Mouse (Mus musculus) liver, embryonic 11.5 days (tissue): ENCODE results near the gene Chrna9. TPM values are rescaled to one million over a fixed set of nuclear protein-coding genes. Genes with fewer than 3 reads are reported as not detected.
"Not testable (repeated sequence)": the region's sequence is repeated elsewhere in the genome, so short reads cannot be mapped to it uniquely, and the experiment has no call there.

Experiments
- ATAC-seq: fragments of 200-750 bp; cut with Nextera tagmentation; replicated peaks from 2 replicates; pipeline ENCODE4 v1.8.0; 2017; ENCODE audit warnings: moderate number of reproducible peaks, mild to moderate bottlenecking, moderate TSS enrichment, moderate library complexity; ENCODE audit not compliant: low FRiP score
- DNase-seq: peaks from one replicate; pipeline ENCODE4 v3.0.0-alpha.2; 2017; ENCODE audit warnings: low spot score
- H3K27ac ChIP-seq: fragments of 300-500 bp; sonication (generic); 2 replicates; pipeline ENCODE4 v1.5.1; 2014; ENCODE audit warnings: mild to moderate bottlenecking, low read depth, low read length, control low read depth
- H3K27me3 ChIP-seq: fragments of 300-500 bp; sonication (generic); replicated peaks from 2 replicates; pipeline ENCODE4 v1.6.1; 2014; ENCODE audit warnings: low read length, mixed read lengths; ENCODE audit not compliant: control insufficient read depth, insufficient read depth
- H3K36me3 ChIP-seq: fragments of 300-500 bp; sonication (generic); 2 replicates; pipeline ENCODE4 v1.6.1; 2014; ENCODE audit warnings: mild to moderate bottlenecking, low read length, moderate library complexity, mixed read lengths; ENCODE audit not compliant: control insufficient read depth, insufficient read depth
- H3K4me1 ChIP-seq: fragments of 300-500 bp; sonication (generic); replicated peaks from 2 replicates; pipeline ENCODE4 v1.6.1; 2014; ENCODE audit warnings: low read length, mixed read lengths; ENCODE audit not compliant: control insufficient read depth, insufficient read depth
- H3K4me2 ChIP-seq: fragments of 300-500 bp; sonication (generic); 2 replicates; pipeline ENCODE4 v1.6.1; 2014; ENCODE audit warnings: mild to moderate bottlenecking, control low read depth, moderate library complexity
- H3K4me3 ChIP-seq: fragments of 300-500 bp; sonication (generic); 2 replicates; pipeline ENCODE4 v1.5.1; 2014; ENCODE audit warnings: low read depth, low read length, control low read depth
- H3K9ac ChIP-seq: fragments of 300-500 bp; sonication (generic); 2 replicates; pipeline ENCODE4 v1.6.1; 2014; ENCODE audit warnings: low read depth, low read length, control low read depth
- H3K9me3 ChIP-seq: fragments of 300-500 bp; sonication (generic); 2 replicates; pipeline ENCODE4 v1.6.1; 2016; ENCODE audit warnings: low read length, inconsistent platforms, mixed read lengths; ENCODE audit not compliant: control insufficient read depth
- WGBS: fragments of 180-500 bp; shearing (Covaris S2); extraction: QIAGEN DNeasy Blood & Tissue Kit; methylation state at CpG from one replicate; pipeline ENCODE4 v1.1.7; 2014; 5-methylcytosine and 5-hydroxymethylcytosine counted together
- polyA plus RNA-seq: library from polyadenylated mRNA; unstranded; fragments of >200 nt; fragmentation: Nextera tagmentation; extraction: Ambion mirVana; gene quantifications from 2 replicates; pipeline ENCODE4 v1.2.1, GENCODE M21; 2014

Gene Chrna9
- polyA plus RNA-seq, 1 experiment from 2014 or later: not detected

DNA sequence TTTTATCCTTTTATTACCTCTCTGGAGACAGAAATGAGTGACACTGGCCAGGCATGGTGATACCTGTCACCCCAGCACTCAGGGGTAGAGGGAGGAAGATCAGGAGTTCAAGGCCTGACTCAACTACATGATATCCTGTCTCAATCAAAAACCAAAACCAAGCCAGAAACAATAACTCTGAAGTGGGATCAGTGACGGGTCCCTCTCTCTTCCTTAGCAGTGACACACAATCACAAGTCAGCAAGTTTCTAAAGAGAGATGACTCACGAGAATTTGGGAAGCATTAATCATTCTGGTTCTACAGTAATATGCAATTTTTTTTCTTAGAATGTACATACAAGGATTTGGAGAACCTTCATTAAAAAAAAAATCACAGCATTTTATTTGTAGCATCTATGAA is 38.5 kb downstream of the Chrna9 start:
- H3K36me3 ChIP-seq: no peaks in the 10 kb centered on the region

DNA sequence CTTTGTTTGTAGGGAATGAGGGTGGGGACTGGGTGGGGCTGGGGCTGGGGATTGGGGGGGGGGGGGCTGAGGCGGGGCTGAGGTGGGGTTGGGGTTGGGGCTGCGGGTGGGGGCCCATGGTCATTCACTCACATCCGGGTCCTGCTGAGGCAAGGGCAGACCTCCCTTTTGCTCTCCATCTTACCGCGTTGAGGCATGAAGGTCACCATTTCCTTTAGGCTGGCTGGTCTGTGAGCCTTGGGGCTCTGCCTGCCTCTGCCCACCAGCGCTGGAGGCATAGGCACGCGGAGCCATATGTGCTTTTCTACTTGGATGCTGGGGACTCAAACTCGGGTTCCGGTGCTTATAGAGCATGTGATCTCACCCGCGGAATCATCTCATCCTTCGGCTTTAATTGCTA is 41.0 kb downstream of the Chrna9 start:
- no peak overlapping the region for H3K4me2 ChIP-seq
- ATAC-seq (no peak), DNase-seq (no peak)
- H3K36me3 ChIP-seq: no peaks in the 10 kb centered on the region
- 86% methylated on average over 13 of the region's 13 CpGs for WGBS
- H3K9ac ChIP-seq: no peak overlapping the region
- H3K9me3 ChIP-seq: no peaks in the 10 kb centered on the region
- no peak overlapping the region for H3K4me3 ChIP-seq
- H3K27me3 ChIP-seq: no peaks in the 10 kb centered on the region
- no peak overlapping the region for H3K27ac ChIP-seq
- H3K4me1 ChIP-seq: no peaks in the 10 kb centered on the region

More for the DNA sequence above, 38.5 kb downstream of the Chrna9 start:
- Histone ChIP-seq H3K27ac (no peak overlapping the region), H3K4me3 (no peak overlapping the region), H3K27me3 (no peaks in the 10 kb centered on the region), H3K9me3 (no peaks in the 10 kb centered on the region), H3K9ac (no peak overlapping the region), H3K4me2 (no peak overlapping the region), H3K4me1 (no peaks in the 10 kb centered on the region)
- ATAC-seq (no peak), DNase-seq (no peak)
- 59% methylated on average over 2 of the region's 2 CpGs for WGBS

DNA sequence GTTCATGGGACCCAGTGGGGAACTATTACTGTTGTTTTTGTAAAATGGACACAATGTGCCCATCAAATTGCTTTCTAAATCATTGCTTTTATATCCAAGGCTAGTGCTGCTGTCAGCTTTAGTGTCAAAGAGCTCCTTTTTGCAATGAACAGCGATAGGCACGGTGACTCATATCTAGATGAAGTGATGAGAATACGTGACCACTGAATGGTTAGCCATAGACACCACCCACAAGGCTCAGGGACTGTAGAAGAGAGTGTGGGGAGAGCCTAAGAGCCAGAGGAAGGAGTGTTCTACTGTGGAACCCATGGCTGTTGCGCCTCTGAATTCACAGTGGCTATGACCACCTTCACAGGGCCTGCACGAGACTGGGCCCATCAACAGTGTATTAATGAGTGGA is 51.7 kb downstream of the Chrna9 start:
- H3K36me3 ChIP-seq: no peaks in the 10 kb centered on the region

DNA sequence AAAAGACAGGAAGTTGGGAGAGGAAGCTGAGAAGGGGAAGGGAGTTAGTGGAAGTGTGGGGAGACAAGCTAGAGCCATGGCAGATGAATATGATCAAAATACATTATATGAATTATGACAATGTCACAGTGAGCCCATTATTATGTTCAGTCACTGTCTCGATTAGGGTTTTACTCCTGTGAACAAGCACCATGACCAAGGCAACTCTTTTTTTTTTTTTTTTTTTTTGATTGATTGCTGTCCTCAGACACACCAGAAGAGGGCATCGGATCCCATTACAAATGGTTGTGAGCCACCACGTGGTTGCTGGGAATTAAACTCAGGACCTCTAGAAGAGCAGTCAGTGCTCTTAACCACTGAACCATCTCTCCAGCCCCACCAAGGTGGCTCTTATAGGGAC is 52.3 kb downstream of the Chrna9 start:
- H3K36me3 ChIP-seq, ATAC-seq, H3K9me3 ChIP-seq, H3K27me3 ChIP-seq, H3K4me1 ChIP-seq, H3K27ac ChIP-seq, DNase-seq, H3K9ac ChIP-seq, H3K4me3 ChIP-seq, H3K4me2 ChIP-seq: not testable (repeated sequence)
- WGBS: 69% methylated on average over 3 of the region's 3 CpGs

More for the DNA sequence above, 51.7 kb downstream of the Chrna9 start:
- no peak for DNase-seq
- Histone ChIP-seq H3K27me3 (no peaks in the 10 kb centered on the region), H3K9me3 (no peaks in the 10 kb centered on the region), H3K4me1 (no peaks in the 10 kb centered on the region), H3K9ac (no peak overlapping the region), H3K4me2 (no peak overlapping the region), H3K4me3 (no peak overlapping the region), H3K27ac (no peak overlapping the region)
- ATAC-seq: no peak
- WGBS: 86% methylated on average over 5 of the region's 5 CpGs

DNA sequence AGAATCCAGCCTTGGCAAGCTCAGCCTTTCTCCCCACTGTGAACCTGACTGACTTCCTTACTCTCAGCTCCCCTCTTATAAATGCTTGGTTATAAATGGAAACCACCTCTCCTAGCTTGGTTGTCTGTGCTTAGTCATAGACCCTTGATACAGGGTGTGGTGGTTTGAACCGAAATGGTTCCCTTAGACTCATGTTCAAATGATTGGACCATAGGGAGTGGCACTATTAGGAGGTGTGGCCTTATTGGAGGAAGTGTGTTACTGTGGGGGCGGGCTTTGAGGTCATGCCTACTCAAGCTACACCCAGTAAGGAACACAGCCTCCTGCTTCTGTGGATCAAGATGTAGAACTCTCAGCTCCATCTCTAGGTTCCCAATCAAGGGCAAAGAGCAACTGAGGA is 56.5 kb downstream of the Chrna9 start:
- no peaks in the 10 kb centered on the region for H3K27me3 ChIP-seq
- 69% methylated on average over 2 of the region's 2 CpGs for WGBS
- no peak overlapping the region for H3K9ac ChIP-seq
- DNase-seq (no peak), ATAC-seq (no peak; the same call in 1 of the 2 replicates)
- H3K9me3 ChIP-seq: no peaks in the 10 kb centered on the region
- H3K4me1 ChIP-seq: no peaks in the 10 kb centered on the region
- H3K36me3 ChIP-seq: no peaks in the 10 kb centered on the region
- H3K4me2 ChIP-seq: no peak overlapping the region
- no peak overlapping the region for H3K4me3 ChIP-seq
- H3K27ac ChIP-seq: no peak overlapping the region

DNA sequence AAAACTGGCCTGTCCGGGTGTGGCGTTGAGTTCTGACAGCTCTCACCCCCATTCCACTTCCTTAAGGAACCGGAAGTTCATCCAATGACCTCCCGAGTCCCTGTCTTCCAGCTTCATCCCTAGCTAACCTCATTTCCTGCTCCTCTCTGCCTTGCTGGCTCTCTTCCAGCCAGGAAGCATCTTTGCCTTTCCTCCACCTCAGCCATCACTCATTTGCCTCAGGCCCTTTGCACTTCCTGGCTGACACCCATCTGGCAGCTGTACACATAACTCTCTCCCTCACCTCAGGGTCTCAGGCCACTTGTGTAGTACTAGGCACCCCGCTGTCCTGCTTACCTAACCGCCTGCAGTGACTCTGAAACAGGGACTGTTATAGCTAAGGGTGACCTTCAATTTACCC is 59.9 kb downstream of the Chrna9 start:
- WGBS: 67% methylated on average over 6 of the region's 6 CpGs
- Histone ChIP-seq H3K4me1 (no peaks in the 10 kb centered on the region), H3K4me2 (no peak overlapping the region), H3K27ac (no peak overlapping the region), H3K9me3 (no peaks in the 10 kb centered on the region), H3K27me3 (no peaks in the 10 kb centered on the region), H3K36me3 (no peaks in the 10 kb centered on the region), H3K4me3 (no peak overlapping the region), H3K9ac (no peak overlapping the region)
- DNase-seq (no peak), ATAC-seq (no peak)

DNA sequence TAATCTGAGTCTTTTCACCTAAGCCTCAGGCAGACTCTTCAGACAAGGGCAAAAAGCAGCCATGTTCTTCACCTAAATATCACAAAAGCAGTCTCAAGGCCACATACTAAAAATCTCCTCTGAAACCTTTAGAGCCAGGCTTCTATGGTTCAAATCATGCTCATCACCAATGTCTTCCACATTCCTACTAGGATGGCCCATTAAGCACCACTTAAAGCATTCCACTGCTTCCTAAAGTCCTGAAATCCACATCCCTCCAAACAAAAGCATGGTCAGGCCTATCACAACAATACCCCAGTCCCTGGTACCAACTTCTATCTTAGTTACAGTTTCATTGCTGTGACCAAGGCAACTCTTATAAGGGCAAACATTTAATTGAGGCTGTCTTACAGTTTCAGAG is 63.1 kb downstream of the Chrna9 start:
- Histone ChIP-seq H3K4me2 (no peak overlapping the region), H3K9ac (no peak overlapping the region), H3K4me1 (no peaks in the 10 kb centered on the region), H3K9me3 (no peaks in the 10 kb centered on the region), H3K4me3 (no peak overlapping the region), H3K27me3 (no peaks in the 10 kb centered on the region), H3K36me3 (no peaks in the 10 kb centered on the region), H3K27ac (no peak overlapping the region)
- DNase-seq: no peak
- no peak for ATAC-seq

DNA sequence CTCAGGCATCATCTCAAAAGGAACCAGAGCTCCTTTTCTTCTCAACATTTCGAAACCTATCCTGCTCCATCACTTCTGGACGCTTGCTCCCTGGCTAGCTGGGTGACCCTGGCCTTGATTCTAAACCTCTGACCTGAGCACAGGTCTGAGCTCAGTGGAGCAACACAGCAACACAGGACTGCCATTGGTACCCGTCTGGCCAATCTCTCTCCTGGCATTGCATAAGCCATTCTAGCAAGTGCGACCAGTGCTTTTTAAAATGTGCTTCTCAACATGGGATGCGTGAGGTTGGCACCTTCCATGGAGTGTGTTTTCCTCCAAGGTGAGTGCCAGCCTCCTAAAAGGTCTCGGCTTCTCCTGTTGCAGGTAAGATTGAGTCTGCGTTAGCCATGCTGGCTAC is 64.4 kb downstream of the Chrna9 start:
- Histone ChIP-seq H3K27ac (no peak overlapping the region), H3K4me1 (no peaks in the 10 kb centered on the region), H3K9me3 (no peaks in the 10 kb centered on the region), H3K4me2 (no peak overlapping the region), H3K4me3 (no peak overlapping the region), H3K9ac (no peak overlapping the region), H3K36me3 (no peaks in the 10 kb centered on the region), H3K27me3 (no peaks in the 10 kb centered on the region)
- DNase-seq (no peak), ATAC-seq (no peak)
- WGBS: 82% methylated on average over 7 of the region's 7 CpGs

DNA sequence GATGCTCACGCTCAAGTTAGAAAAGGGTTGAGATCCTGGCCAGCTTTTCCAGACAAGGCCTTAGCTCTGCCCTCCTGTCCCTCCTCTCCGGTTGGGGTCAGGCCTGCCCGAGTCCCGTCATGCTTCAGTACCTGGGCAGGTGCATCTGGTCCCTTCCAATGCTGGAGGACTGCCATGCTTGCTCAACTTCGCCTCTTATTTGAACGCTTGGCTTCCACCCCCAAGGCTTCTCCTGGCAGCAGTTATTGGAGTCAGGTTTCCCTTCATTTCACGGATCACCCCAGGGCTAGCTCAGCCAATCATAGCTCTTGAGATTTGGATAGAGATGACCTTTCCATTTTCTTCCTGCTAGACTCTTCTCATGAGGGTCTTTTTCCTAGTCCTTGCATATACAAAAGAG is 65.4 kb downstream of the Chrna9 start:
- Histone ChIP-seq H3K36me3 (no peaks in the 10 kb centered on the region), H3K9me3 (no peaks in the 10 kb centered on the region), H3K4me3 (no peak overlapping the region), H3K27me3 (no peaks in the 10 kb centered on the region), H3K4me1 (peaks cover 8% of the 10 kb centered on the region), H3K9ac (no peak overlapping the region), H3K27ac (no peak overlapping the region), H3K4me2 (no peak overlapping the region)
- 84% methylated on average over 7 of the region's 7 CpGs for WGBS
- ATAC-seq: no peak
- DNase-seq: no peak
